Mouse (Mus musculus) erythroblast, embryonic 14.5 days (primary cell): ENCODE measurements around the gene Psmb7. TPM values are rescaled to one million over a fixed set of nuclear protein-coding genes. Genes with fewer than 3 reads are reported as not detected.

Experiments used
- H3K27me3 ChIP-seq: 2 replicates; pipeline ENCODE4 v1.6.1; 2012; ENCODE audit warnings: inconsistent platforms; ENCODE audit not compliant: control insufficient read depth
- H3K36me3 ChIP-seq: 2 replicates; pipeline ENCODE4 v1.6.1; 2012; ENCODE audit warnings: mild to moderate bottlenecking, inconsistent platforms; ENCODE audit not compliant: control insufficient read depth
- H3K4me1 ChIP-seq: 2 replicates; pipeline ENCODE4 v1.6.1; 2012; ENCODE audit warnings: inconsistent platforms; ENCODE audit not compliant: control insufficient read depth
- H3K4me3 ChIP-seq: replicated peaks from 2 replicates; pipeline ENCODE3; 2012; ENCODE audit warnings: moderate library complexity, mild to moderate bottlenecking, inconsistent platforms
- H3K9me3 ChIP-seq: 2 replicates; pipeline ENCODE4 v1.6.1; 2012; ENCODE audit warnings: low read length, inconsistent platforms, mixed read lengths; ENCODE audit not compliant: control insufficient read depth
- GATA1 ChIP-seq: IDR thresholded peaks from 2 replicates; pipeline ENCODE4 v1.6.1; 2012; ENCODE audit warnings: low read length, inconsistent platforms, mixed read lengths
- TAL1 ChIP-seq: IDR thresholded peaks from 3 replicates; pipeline ENCODE4 v1.6.1; 2012; ENCODE audit warnings: low read length, inconsistent platforms, mixed read lengths
- polyA plus RNA-seq: library from polyadenylated mRNA; stranded (reverse); fragments of >175 nt; gene quantifications from 2 replicates; pipeline ENCODE4 v1.2.3, GENCODE M21; 2012

Gene Psmb7
- polyA plus RNA-seq, 1 experiment = 2.3 TPM

DNA sequence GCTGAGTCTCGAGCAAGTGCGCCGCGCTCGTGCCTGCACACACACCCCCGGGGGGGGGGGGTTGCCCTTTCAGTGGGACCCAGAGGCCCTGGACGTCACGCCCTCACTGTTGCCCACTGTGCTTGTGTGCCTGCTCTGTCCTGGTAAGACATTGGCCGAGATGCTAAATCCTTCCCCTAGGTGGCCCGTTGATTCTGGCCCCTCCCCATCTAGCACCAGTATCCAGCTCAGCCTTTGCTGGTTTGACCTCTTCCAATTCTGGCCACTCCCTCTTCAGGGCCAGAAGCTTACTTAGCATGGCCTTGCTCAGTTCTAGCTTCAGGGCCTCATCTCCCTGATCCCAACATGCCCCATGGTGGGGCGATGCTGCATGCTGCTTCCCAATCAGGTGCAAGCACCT is 28.6 kb upstream of the Psmb7 start:
- Histone ChIP-seq H3K36me3 (no peaks in the 10 kb centered on the region), H3K27me3 (peaks cover 21% of the 10 kb centered on the region), H3K4me1 (peaks cover 2% of the 10 kb centered on the region; the same call in 1 of the 2 replicates), H3K9me3 (no peaks in the 10 kb centered on the region), H3K4me3 (no peak overlapping the region)
- no peak for TF ChIP-seq GATA1
- no peak for TF ChIP-seq TAL1

GRCm38 (mm10) chr2:38668802-38669580 is 25.1 kb upstream of the Psmb7 start:
- peaks cover 21% of the 10 kb centered on the region for H3K27me3 ChIP-seq
- no peak overlapping the region for H3K4me3 ChIP-seq
- TF ChIP-seq GATA1 = no peak
- no peak for TF ChIP-seq TAL1

DNA sequence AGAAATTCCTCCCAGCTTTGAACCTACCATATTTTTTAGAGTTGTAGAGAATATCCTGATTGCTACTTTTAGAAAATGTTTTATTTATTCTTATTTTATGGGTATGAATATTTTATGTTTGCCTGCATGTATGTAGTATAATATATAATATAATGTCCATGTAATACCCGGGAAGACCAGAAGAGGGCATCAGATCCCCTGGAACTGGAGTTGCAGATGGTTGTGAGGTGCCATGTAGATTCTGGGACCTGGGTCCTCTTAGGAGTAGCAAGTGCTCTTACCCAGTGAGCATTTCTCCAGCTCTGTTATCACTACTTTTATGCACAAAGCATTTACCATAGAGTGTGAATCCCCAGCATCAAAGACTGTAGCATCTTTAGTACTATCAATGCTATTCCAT is 17.5 kb upstream of the Psmb7 start:
- Histone ChIP-seq H3K9me3 (no peaks in the 10 kb centered on the region), H3K27me3 (peaks cover 21% of the 10 kb centered on the region), H3K36me3 (no peaks in the 10 kb centered on the region), H3K4me1 (peaks cover 3% of the 10 kb centered on the region), H3K4me3 (no peak overlapping the region)
- TF ChIP-seq TAL1 (no peak), GATA1 (no peak)

More at GRCm38 (mm10) chr2:38668802-38669580, 25.1 kb upstream of the Psmb7 start:
- Histone ChIP-seq H3K9me3 (no peaks in the 10 kb centered on the region), H3K36me3 (no peaks in the 10 kb centered on the region), H3K4me1 (peaks cover 2% of the 10 kb centered on the region; the same call in 1 of the 2 replicates)

DNA sequence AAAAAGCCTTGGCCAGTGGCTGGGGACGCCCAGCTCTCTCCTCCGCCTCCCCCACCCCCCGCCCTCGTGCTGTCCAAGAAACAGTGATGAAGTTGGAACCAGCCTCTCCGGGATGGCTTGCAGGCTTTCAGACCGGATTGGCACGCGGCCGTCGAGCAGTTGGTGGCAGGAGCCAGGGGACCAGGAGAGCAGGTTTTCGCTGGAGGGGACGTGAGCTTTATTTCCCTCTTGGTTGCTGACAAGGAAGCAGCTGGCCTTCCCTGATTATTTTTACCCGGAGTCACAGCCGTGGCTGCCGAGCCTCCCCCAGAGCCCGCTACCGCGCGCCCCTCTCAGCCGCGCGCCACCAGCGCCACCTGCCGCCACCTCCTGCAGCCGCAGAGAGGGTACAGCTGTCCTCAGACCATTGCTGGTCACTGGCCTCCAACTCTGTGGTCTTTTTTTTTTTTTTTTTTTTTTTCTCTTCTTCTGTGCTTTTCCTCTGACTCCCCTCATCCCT is 14.5 kb upstream of the Psmb7 start:
- Histone ChIP-seq H3K4me1 (peaks cover 3% of the 10 kb centered on the region), H3K4me3 (peak overlapping the region; percentile 33), H3K9me3 (no peaks in the 10 kb centered on the region), H3K36me3 (no peaks in the 10 kb centered on the region), H3K27me3 (peaks cover 24% of the 10 kb centered on the region)
- TF ChIP-seq TAL1 = no peak
- no peak for TF ChIP-seq GATA1

- peaks cover 27% of the 10 kb centered on the region for H3K27me3 ChIP-seq
- TF ChIP-seq TAL1 (no peak), GATA1 (no peak)
- H3K36me3 ChIP-seq = no peaks in the 10 kb centered on the region
- H3K9me3 ChIP-seq = peaks cover under 1% of the 10 kb centered on the region; the same call in 1 of the 2 replicates
- H3K4me1 ChIP-seq = peaks cover 3% of the 10 kb centered on the region
- no peak overlapping the region for H3K4me3 ChIP-seq
These were observed 9.8 kb upstream of the Psmb7 start for GRCm38 (mm10) chr2:38653694-38654093.

DNA sequence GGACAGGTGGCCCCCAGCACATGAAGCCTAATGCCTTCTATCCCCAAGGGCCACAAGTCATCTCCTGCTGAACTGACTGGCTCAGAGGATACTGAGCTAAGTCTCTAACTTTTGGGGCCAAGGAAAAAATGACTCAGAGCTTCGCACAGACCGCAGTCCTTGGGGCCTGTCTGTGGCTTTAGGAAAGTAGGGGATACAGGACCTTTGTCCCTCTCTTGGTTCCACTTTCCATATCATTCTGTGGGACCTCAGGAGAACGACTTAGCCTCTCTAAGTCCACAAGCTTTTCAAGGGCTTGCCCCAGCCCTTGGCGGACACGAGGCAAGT is 9.4 kb upstream of the Psmb7 start:
- peaks cover 28% of the 10 kb centered on the region for H3K27me3 ChIP-seq
- TF ChIP-seq TAL1 = no peak
- H3K9me3 ChIP-seq = peaks cover 5% of the 10 kb centered on the region; the same call in 1 of the 2 replicates
- peaks cover under 1% of the 10 kb centered on the region; the same call in 1 of the 2 replicates for H3K4me1 ChIP-seq
- H3K4me3 ChIP-seq = no peak overlapping the region
- no peaks in the 10 kb centered on the region for H3K36me3 ChIP-seq

GRCm38 (mm10) chr2:38652565-38653292 is 8.8 kb upstream of the Psmb7 start:
- Histone ChIP-seq H3K27me3 (peaks cover 24% of the 10 kb centered on the region), H3K9me3 (peaks cover 5% of the 10 kb centered on the region; the same call in 1 of the 2 replicates), H3K4me1 (no peaks in the 10 kb centered on the region), H3K4me3 (no peak overlapping the region), H3K36me3 (no peaks in the 10 kb centered on the region)
- TF ChIP-seq TAL1 = no peak
- TF ChIP-seq GATA1 = no peak

GRCm38 (mm10) chr2:38652098-38652497 is 8.2 kb upstream of the Psmb7 start:
- TF ChIP-seq GATA1 (no peak), TAL1 (no peak)
- H3K4me1 ChIP-seq = no peaks in the 10 kb centered on the region

DNA sequence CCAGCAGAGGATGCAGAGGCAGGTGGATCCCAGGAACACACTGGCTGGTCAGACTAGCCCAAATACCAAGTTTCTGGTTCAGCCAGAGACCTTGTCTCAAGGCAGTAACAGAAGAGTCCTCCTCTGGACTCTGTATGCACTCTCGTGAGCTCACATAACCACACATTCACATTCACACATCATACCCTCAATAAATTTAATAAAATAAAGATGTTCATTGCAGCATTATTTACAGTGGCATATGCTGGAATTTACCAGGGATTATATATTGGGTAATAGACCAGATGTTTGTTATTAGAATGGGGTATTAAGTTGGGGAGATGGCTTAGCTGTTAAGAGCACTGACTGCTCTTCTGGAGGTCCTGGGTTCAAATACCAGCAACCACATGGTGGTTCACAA is 6.5 kb upstream of the Psmb7 start:
- no peaks in the 10 kb centered on the region for H3K4me1 ChIP-seq
- no peak overlapping the region for H3K4me3 ChIP-seq
- H3K36me3 ChIP-seq = no peaks in the 10 kb centered on the region
- H3K27me3 ChIP-seq = peaks cover 11% of the 10 kb centered on the region
- TF ChIP-seq GATA1 (no peak), TAL1 (no peak)
- H3K9me3 ChIP-seq = peaks cover 5% of the 10 kb centered on the region; the same call in 1 of the 2 replicates

More at GRCm38 (mm10) chr2:38652098-38652497, 8.2 kb upstream of the Psmb7 start:
- no peak overlapping the region for H3K4me3 ChIP-seq
- H3K9me3 ChIP-seq = peaks cover 5% of the 10 kb centered on the region; the same call in 1 of the 2 replicates
- no peaks in the 10 kb centered on the region for H3K36me3 ChIP-seq
- H3K27me3 ChIP-seq = peaks cover 19% of the 10 kb centered on the region
